Mouse (Mus musculus): ENCODE results near the gene Adk.
A peak's percentile ranks its signal among the peaks of the same experiment; 100 is the strongest.

Gene Adk

DNA sequence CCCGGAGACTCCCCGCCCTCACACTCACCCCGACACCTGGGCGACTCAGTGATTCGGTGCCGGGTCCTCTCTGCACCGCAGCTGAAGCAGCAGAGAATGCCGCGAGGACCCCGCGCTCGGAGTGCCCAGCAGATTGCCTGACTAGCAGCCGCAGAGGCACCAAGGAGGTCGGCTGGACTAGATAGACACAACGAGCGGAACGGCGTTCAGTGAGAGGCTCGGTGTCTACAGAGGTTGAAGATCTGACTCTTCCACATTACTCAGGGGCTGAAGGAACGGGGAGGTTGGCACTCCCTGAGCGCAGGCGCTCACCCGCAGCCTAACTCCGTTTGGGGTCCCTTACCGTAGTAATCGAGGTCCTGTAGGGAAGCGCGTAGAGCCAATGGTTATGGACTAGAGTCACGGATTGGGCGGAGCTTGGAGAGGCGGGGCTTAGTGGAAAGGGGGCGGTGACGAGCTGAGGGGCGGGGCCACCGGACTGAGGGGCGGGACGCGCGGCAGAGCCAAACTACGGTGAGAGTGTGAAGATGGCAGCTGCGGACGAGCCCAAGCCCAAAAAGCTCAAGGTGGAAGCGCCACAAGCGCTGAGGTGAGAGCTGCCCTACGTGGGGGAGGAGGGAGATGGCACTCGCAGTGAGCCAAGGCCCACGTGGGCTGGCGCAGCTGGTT, at the start of gene Adk, which contains the start of gene Ap3m1:
Gene Adk (plus strand): TSS at position 463 of the 669 bp plus-strand sequence.
Gene Ap3m1 (minus strand): TSS at position 397 of the 669 bp plus-strand sequence.
- DNase-seq (ENCODE audit: low read depth, low spot score), result peak; percentile 96

DNA sequence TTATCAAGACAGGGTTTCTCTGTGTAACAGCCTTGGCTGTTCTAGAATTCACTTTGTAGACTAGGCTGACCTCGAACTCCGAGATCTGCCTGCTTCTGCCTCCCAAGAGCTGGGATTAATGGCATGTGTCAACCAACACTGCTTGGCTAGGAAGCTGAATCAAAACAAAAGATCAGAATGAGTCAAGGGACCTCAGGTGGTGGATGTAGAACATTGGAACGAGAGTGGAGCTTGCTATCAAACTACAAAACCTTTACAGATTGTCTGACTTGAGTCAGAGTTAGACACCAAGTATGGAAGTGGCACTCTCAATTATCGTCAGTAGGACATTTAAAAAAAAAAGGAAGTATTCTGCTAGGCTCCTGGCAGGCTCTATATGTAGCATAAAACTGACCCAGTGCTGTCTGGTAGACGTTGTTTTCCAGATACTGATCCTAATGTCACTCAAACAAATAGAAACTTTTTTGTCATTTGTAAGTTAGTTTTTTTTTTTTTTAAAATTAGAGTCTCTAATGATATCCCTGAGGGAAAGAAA, 38.5 kb upstream of the Adk start:
- DNase-seq (ENCODE audit: low read depth, low spot score), result no peak

- DNase-seq (ENCODE audit: low read depth, low spot score), result no peak
Measured at GRCm38 (mm10) chr14:21017871-21018270, 34.5 kb upstream of the Adk start.

- peak; percentile 37 for DNase-seq (ENCODE audit: low read depth, low spot score)
Measured at GRCm38 (mm10) chr14:21018977-21019376, 33.4 kb upstream of the Adk start.

DNA sequence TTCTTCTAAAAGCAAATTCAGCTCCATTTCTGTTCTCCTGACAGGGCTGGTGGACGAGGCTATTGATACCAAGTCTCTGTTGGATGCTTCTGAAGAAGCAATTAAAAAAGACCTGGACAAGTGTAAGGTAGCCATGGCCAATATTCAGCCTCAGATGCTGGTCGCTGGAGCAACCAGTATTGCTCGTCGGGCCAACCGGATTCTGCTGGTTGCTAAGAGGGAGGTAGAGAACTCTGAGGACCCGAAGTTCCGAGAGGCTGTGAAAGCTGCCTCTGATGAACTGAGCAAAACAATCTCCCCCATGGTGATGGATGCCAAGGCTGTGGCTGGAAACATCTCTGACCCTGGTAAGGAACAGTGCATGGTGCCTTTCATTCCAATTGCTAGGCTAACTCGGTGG, 31.9 kb upstream of the Adk start:
- DNase-seq (ENCODE audit: low read depth, low spot score), result no peak

- no peak for DNase-seq (ENCODE audit: low read depth, low spot score)
Measured at GRCm38 (mm10) chr14:21027542-21027941, 24.8 kb upstream of the Adk start.

GRCm38 (mm10) chr14:21029025-21029659, 23.2 kb upstream of the Adk start:
- no peak for DNase-seq (ENCODE audit: low read depth, low spot score)

DNA sequence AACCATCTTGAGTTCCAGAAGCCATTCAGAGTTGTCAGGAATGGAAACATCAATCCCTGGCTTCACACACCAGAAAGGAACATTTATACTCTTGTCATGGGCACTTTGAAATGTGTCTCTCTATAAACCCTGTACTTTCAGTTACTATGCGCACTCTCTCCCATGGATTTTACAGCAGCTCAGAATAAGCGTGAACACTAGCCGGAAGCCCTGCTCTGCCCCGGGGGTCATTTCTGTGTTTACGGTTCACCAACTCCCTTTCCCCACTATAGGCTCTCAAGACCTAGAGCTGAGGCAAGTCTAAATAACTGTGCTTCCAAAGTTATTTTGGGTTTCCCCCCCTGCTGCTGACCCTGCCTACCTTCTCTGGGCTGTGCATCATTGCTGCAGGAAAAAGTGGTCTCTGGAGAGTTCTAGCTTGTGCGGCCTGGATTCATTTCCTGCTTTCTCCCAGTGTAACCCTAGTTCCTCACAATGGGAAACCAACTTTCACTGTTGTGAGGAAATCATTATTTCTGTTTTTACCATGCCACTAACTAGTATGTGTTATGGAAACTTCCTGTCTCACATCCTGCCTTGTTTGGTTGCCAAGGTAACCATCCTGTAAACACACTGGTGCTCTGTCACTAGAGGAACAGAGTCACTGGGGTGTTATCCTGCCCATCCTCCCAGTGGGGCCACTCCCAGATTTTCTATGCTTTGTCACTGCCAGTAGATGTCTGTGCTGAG, 20.4 kb upstream of the Adk start:
- DNase-seq (ENCODE audit: low read depth, low spot score), result peak; percentile 67

GRCm38 (mm10) chr14:21034271-21034670, 18.1 kb upstream of the Adk start:
- no peak for DNase-seq (ENCODE audit: low read depth, low spot score)

DNA sequence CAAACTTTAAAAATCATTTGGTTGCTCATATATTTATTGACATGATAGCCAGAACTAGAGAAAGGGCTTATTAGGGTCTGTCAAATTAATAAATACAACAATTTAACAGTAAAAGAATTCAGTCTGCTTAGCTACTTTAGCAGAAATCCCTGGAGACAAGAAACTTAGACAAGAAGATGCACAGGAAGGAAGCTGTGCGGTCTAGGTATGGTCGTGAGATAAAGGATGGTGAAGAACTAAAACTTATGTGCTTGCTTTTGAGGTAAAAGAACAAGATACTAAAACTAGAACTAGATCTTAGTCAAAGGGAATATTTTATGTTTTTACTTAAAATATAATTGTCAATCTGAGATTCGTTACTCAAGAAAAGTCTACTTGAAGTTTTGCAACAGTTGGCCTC, 17.6 kb upstream of the Adk start:
- DNase-seq (ENCODE audit: low read depth, low spot score), result no peak

- no peak for DNase-seq (ENCODE audit: low read depth, low spot score)
Measured at GRCm38 (mm10) chr14:21039077-21039476, 13.3 kb upstream of the Adk start.

DNA sequence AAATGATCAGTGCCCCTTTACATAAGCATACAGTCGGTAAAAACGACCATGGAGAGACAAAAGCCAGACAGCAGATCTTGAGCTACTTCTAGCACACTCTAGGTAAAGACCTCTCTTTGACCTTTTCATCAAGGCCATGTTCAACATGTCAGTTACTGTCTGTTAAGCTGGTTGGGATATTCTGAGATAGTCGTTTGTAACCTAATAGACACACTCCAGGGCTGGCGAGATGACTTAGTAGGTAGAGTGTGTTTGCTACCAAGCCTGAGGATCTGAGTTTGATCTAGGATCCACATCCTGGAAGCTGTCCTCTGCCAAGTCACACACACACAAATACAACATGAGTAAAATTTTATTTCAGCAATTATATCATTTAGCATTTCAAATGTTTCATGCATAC, 12.8 kb upstream of the Adk start:
- DNase-seq (ENCODE audit: low read depth, low spot score), result no peak

GRCm38 (mm10) chr14:21047840-21048239, 4.5 kb upstream of the Adk start:
- DNase-seq (ENCODE audit: low read depth, low spot score), result no peak

- DNase-seq (ENCODE audit: low read depth, low spot score), result peak; percentile 34
Measured at GRCm38 (mm10) chr14:21048879-21049278, 3.5 kb upstream of the Adk start.

DNA sequence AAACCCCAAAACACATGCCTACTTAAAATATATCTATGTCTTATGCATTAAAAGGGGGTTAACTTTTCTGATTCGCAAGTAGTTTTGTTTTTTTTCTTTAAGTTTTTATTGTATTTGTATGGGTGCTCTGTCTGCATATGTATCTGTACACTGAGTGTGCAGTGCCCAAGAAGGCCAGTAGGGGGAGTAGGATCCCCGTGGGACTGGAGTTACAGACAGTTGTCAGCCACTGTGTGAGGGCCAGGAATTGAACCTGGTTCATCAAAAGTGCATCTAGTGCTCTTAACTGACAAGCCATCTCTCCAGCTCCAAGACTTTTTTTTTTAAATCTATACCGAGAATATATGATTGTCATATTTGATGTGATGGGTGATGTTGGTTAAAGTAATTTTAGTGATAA, 1.6 kb upstream of the Adk start:
- DNase-seq (ENCODE audit: low read depth, low spot score), result peak; percentile 39

- no peak for DNase-seq (ENCODE audit: low read depth, low spot score)
Measured at GRCm38 (mm10) chr14:21051380-21052111, 828 bp upstream of the Adk start.

DNA sequence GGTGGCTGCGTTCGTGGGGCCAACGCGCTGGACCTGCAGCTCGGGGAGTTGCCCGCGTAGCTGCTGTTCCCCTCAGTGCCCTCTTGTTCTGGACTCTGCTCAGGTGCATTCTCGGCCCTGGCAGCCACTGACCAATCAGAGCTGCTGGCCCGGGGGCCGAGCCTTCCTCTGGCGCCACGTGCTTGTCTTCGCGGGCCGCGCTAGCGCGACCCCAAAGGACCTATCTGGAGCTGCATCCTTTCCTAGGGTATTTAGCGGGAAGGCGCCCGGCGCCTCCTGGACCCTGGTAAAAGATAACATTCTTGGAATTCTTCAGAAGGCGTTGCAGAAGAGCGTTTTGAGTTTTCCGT, 382 bp downstream of the Adk start:
- peak; percentile 89 for DNase-seq (ENCODE audit: low read depth, low spot score)

- no peak for DNase-seq (ENCODE audit: low read depth, low spot score)
Measured at GRCm38 (mm10) chr14:21053151-21053550, 777 bp downstream of the Adk start.

- DNase-seq (ENCODE audit: low read depth, low spot score), result no peak
Measured at GRCm38 (mm10) chr14:21053586-21053985, 1.2 kb downstream of the Adk start.

DNA sequence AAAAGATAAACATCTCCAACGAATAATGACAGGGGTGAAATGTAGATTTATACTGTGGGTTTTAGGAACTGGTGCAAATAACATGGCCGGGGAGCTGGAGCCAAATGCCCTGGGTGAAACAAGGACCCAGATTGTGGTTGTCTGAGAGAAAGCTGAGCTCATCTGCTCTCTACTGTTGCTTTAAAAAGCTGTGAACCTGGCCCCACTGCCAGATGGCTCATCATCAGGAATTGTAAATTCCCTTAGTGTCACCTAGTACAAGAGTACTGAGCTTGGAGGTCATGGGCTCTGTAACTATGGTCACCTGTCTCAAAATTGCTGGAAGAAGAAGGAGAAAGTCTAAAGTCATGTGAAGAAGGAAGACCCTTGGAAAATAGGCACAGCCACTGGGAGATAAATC, 6.6 kb downstream of the Adk start:
- DNase-seq (ENCODE audit: low read depth, low spot score), result no peak

DNA sequence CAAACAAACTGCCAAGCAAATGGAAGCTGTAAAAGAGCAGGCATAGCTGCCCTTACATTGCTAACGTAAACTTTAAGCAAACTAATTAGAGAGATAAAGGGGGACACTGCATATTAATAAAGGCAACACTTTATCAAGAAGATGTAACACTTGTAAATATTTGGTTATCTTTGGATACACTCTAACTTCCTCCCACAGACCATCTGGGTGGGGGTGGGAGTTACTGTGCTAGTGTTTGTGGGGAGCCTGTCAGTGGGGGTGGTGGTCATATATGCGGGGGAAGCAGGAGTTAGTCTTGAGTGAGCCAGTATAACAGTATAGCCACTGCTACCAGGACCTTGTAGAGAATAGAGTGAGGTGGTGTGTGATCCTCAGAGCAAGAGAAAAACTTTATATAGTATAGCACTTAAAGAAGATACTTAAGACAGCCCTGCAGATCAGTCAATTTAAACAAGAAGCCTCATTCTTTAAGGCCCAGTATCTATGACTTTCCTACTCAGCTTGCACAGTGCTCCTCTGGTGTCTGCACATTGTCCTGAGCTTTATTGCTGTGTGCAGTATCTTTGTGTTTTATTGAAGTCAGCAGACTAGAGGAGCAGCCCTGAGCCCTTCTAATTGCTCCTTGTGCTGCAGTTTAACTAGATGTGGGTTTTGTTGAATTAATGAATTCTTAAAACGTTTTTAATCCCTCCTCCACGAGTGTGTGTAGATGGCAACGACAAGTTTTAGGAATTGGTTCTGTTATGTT, 10.6 kb downstream of the Adk start:
- no peak for DNase-seq (ENCODE audit: low read depth, low spot score)

Data from mesoderm, embryonic 11.5 days (tissue).